Mouse (Mus musculus) hematopoietic stem cell, adult 5-6 weeks (primary cell): ENCODE results near the gene Acp4. TPM values are rescaled to one million over a fixed set of nuclear protein-coding genes. Genes with fewer than 3 reads are reported as not detected.
"Not testable (repeated sequence)": the region's sequence is repeated elsewhere in the genome, so short reads cannot be mapped to it uniquely, and the experiment has no call there.

Experiments used
- ATAC-seq, 2 experiments: fragments of 125-278 bp in 1 of 2; replicated peaks in 1 of 2; 2 replicates each; pipeline ENCODE4 v1.8.0; 2016 to 2017; ENCODE audit warnings: inconsistent platforms in 2 of 2, mild to moderate bottlenecking in 2 of 2, moderate number of reproducible peaks in 2 of 2, low read depth in 1 of 2, moderate TSS enrichment in 1 of 2; ENCODE audit not compliant: low FRiP score in 2 of 2, poor library complexity in 2 of 2, severe bottlenecking in 2 of 2, insufficient read depth in 1 of 2, low TSS enrichment in 1 of 2
- total RNA-seq: library from RNA; stranded (forward); fragments of 172-1452, 232-1000 nt; gene quantifications from 2 replicates; pipeline ENCODE4 v1.2.3, GENCODE M21; 2017

Gene Acp4
- total RNA-seq, 1 experiment from 2014 or later = 0.74 TPM

- no peak for ATAC-seq
These were observed 17.3 kb downstream of the Acp4 start for GRCm38 (mm10) chr7:44239913-44240312.

- ATAC-seq = no peak
These were observed 21.3 kb downstream of the Acp4 start, which contains the start of gene Gm36864 for GRCm38 (mm10) chr7:44235909-44236308. TSS of gene Gm36864 (plus strand) at chr7:44236177.

- no peak for ATAC-seq
These were observed 32.1 kb downstream of the Acp4 start, which contains the start of gene Klk1 for GRCm38 (mm10) chr7:44225076-44225475. TSS of gene Klk1 (plus strand) at chr7:44225360.

GRCm38 (mm10) chr7:44222335-44222734 is 34.8 kb downstream of the Acp4 start:
- not testable (repeated sequence) for ATAC-seq

GRCm38 (mm10) chr7:44221601-44222000 is 35.6 kb downstream of the Acp4 start:
- ATAC-seq = not testable (repeated sequence)

GRCm38 (mm10) chr7:44215645-44216044 is 41.5 kb downstream of the Acp4 start, which contains the start of gene Klk1b5:
TSS of gene Klk1b5 (plus strand) at chr7:44215945.
- ATAC-seq = no peak

GRCm38 (mm10) chr7:44208307-44208706 is 48.9 kb downstream of the Acp4 start:
- no peak for ATAC-seq

GRCm38 (mm10) chr7:44207135-44207534 is 50.0 kb downstream of the Acp4 start, which contains the start of gene Klk1b4:
TSS of gene Klk1b4 (plus strand) at chr7:44207435.
- not testable (repeated sequence) for ATAC-seq

Other genes starting within 250 kb of the Acp4 start
- not detected in 2 replicates for gene Klk1b26, start 245.2 kb downstream of the Acp4 start, total RNA-seq
- gene Klk1b27, start 205.1 kb downstream of the Acp4 start, total RNA-seq = not detected in 2 replicates
- not detected in 2 replicates for gene Klk1b21, start 155.1 kb downstream of the Acp4 start, total RNA-seq
- gene Klk1b22, start 144.7 kb downstream of the Acp4 start, total RNA-seq = not detected in 2 replicates
- gene Klk1b16, start 120.6 kb downstream of the Acp4 start, total RNA-seq = not detected in 2 replicates
- gene Klk1b24, start 69.1 kb downstream of the Acp4 start, total RNA-seq = not detected in 2 replicates
- not detected in 2 replicates for gene Klk1b3, start 59.2 kb downstream of the Acp4 start, total RNA-seq
- gene Klk1b4, start 49.9 kb downstream of the Acp4 start, total RNA-seq = not detected in 2 replicates
- gene Klk1b5, start 41.4 kb downstream of the Acp4 start, total RNA-seq = not detected in 2 replicates
- not detected in 2 replicates for gene Klk1, start 32.0 kb downstream of the Acp4 start, total RNA-seq
- gene Gm36864, start 21.2 kb downstream of the Acp4 start, total RNA-seq = not detected in 2 replicates
- 0.31 TPM in 1 of 2 replicates, not detected in the other for gene 1700028J19Rik, start 10.7 kb downstream of the Acp4 start, total RNA-seq
- gene 2410002F23Rik, start 10.7 kb downstream of the Acp4 start, total RNA-seq = 86.6 and 87.3 TPM in 2 replicates
- gene Gm15517, start 4.1 kb upstream of the Acp4 start, total RNA-seq = not detected in 2 replicates
- 1.5 and 4.2 TPM in 2 replicates for gene Clec11a, start 49.5 kb upstream of the Acp4 start, total RNA-seq
- gene Shank1, start 52.9 kb upstream of the Acp4 start, total RNA-seq = not detected in 2 replicates
- gene Syt3, start 126.7 kb upstream of the Acp4 start, total RNA-seq = 0.79 and 1.8 TPM in 2 replicates
- 1.9 TPM in 1 of 2 replicates, not detected in the other for gene 1700008O03Rik, start 128.4 kb upstream of the Acp4 start, total RNA-seq
- gene Lrrc4b, start 171.6 kb upstream of the Acp4 start, total RNA-seq = not detected in 2 replicates
- gene Aspdh, start 208.0 kb upstream of the Acp4 start, total RNA-seq = not detected in 2 replicates
- gene Josd2, start 210.6 kb upstream of the Acp4 start, total RNA-seq = 19.0 and 20.4 TPM in 2 replicates
- gene Emc10, start 239.2 kb upstream of the Acp4 start, total RNA-seq = 30.3 and 44.3 TPM in 2 replicates
- 17.6 TPM in 1 of 2 replicates, not detected in the other for gene Fam71e1, start 239.2 kb upstream of the Acp4 start, total RNA-seq